Mouse (Mus musculus): ENCODE results near the gene Anapc11. TPM values are rescaled to one million over a fixed set of nuclear protein-coding genes. Genes with fewer than 3 reads are reported as not detected.
A peak's percentile ranks its signal among the peaks of the same experiment; 100 is the strongest.

Anapc11 gene
- polyA plus RNA-seq, 1 experiment from 2014 or later = 195 TPM

DNA sequence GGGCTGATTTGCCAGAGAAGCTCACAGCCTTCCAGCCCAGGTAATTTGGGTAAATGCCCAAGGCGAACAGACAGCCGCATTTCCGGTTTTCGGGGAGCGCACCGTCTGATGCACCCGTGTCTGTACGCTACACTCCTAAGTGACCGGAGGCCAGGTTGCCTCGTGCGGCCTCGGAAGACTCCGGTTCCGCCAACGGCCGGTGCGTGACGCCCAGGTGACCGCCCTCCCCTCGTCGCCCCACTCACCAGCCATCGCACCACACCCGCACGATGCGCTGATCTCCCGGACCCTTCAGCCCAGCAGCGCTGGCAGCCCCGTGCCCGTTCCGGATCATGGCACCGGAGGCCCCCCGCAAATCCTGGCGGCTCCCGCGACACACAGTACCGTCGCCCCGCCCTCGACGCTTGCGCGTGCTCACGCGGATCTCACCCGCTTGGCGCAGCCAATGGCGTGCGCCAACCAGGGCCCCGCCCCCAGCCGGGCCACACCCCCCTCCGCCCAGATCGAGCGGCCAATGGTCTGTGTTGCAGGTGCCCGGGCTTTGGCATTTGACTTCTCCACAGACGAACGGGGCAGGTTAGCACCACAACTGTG is 19.4 kb downstream of the Anapc11 start, which contains the start of gene Pcyt2:
TSS of gene Pcyt2 (minus strand) at position 418 of the 594 bp plus-strand sequence.
- Histone ChIP-seq H3K9ac (ENCODE audit: low read depth, low read length) (peak within 1 kb of the TSS; percentile 80), H3K36me3 (ENCODE audit: control insufficient read depth, insufficient read depth, low read length) (peaks cover 12% of the 10 kb centered on the region; the same call in 1 of the 2 replicates), H3K4me2 (replicated peaks; ENCODE audit: low read depth, low read length) (peak within 1 kb of the TSS; percentile 84), H3K4me1 (replicated peaks; ENCODE audit: control insufficient read depth, insufficient read depth, low read length) (peaks cover 4% of the 10 kb centered on the region; the same call in 1 of the 2 replicates), H3K27me3 (ENCODE audit: control insufficient read depth, insufficient read depth, low read length) (no peaks in the 10 kb centered on the region), H3K4me3 (ENCODE audit: low read depth, low read length) (peak within 1 kb of the TSS; percentile 75), H3K9me3 (ENCODE audit: control insufficient read depth, low read length) (no peaks in the 10 kb centered on the region), H3K27ac (ENCODE audit: low read depth, low read length) (peak within 1 kb of the TSS; percentile 58)
- ATAC-seq (ENCODE audit: low FRiP score) (peak; percentile 93), DNase-seq (ENCODE audit: low spot score) (peak; percentile 95)
- WGBS = 1% methylated on average over 56 of the region's 56 CpGs

DNA sequence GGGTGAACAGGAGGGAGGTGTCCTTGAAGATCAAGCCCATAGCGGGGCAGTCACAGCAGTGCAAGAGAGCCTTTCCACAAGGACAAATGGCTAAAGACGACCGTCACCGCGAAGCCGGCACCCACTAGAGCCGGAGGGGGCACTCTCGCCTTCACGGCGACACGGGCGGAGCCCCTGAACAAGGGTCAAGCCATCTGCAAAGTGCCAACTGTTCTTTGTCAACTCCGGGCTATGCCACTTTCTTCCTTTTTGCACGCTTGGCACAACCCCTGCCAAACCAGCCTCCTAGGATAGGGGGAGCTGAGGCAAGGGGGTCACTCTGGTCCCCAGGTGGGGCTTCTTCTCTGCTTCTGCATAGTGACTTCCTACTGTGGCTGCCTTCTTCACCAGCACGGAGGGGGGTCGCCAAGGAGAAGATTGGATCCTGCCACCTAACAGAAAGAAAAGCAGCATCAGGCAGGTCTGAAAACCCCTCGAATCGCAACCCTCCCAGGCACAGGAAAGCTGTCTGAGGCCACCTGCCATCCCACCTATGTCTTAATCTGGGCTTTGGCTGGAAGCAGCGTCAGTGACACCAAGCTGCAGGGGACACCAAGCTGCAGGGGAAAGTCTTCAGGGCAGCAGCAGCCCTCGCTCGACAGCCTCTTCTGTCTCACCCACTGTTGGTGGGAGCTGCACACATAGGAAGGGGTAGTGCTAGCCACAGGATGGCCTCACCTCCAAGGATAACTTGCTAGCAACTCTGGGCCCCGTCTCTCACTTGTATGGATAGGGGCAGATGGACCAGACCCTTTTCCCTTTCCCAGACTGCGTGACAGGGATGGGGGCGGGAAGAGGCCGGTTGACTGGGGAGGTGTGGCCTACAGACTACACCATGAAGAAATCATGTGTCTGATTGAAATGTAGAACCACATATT is 20.7 kb downstream of the Anapc11 start:
- no peak overlapping the region for H3K4me3 ChIP-seq (ENCODE audit: low read depth, low read length)
- no peak overlapping the region for H3K27ac ChIP-seq (ENCODE audit: low read depth, low read length)
- H3K27me3 ChIP-seq (ENCODE audit: control insufficient read depth, insufficient read depth, low read length) = no peaks in the 10 kb centered on the region
- H3K4me2 ChIP-seq (replicated peaks; ENCODE audit: low read depth, low read length) = no peak overlapping the region
- H3K9ac ChIP-seq (ENCODE audit: low read depth, low read length) = no peak overlapping the region
- H3K4me1 ChIP-seq (replicated peaks; ENCODE audit: control insufficient read depth, insufficient read depth, low read length) = peaks cover 4% of the 10 kb centered on the region; the same call in 1 of the 2 replicates
- no peaks in the 10 kb centered on the region for H3K9me3 ChIP-seq (ENCODE audit: control insufficient read depth, low read length)
- DNase-seq (ENCODE audit: low spot score) = no peak
- WGBS = 94% methylated on average over 25 of the region's 25 CpGs
- H3K36me3 ChIP-seq (ENCODE audit: control insufficient read depth, insufficient read depth, low read length) = peaks cover 12% of the 10 kb centered on the region; the same call in 1 of the 2 replicates
- ATAC-seq (ENCODE audit: low FRiP score) = no peak

DNA sequence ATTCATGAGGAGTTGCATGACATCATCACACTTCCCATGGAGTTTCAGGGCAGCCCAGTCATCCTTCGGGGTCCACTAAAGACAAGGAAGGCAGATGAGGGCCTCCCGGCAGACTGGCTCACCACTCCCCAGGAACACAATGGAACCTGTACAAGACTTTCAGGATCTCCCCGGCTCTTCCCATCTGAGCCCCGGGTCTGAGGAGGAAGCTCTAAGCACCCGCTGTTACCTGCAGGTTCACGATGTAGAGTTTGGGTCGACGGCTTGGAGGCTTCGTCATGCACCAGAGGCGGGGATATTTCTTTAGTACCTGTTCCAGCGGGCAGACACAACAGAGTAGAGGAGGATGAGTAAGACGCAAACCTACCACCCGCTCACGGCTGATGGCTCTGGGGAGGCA is 22.0 kb downstream of the Anapc11 start:
- DNase-seq (ENCODE audit: low spot score) = no peak
- no peak for ATAC-seq (ENCODE audit: low FRiP score)
- Histone ChIP-seq H3K4me3 (ENCODE audit: low read depth, low read length) (no peak overlapping the region), H3K9me3 (ENCODE audit: control insufficient read depth, low read length) (no peaks in the 10 kb centered on the region), H3K27ac (ENCODE audit: low read depth, low read length) (no peak overlapping the region), H3K4me2 (replicated peaks; ENCODE audit: low read depth, low read length) (no peak overlapping the region), H3K27me3 (ENCODE audit: control insufficient read depth, insufficient read depth, low read length) (no peaks in the 10 kb centered on the region), H3K4me1 (replicated peaks; ENCODE audit: control insufficient read depth, insufficient read depth, low read length) (peaks cover 8% of the 10 kb centered on the region), H3K9ac (ENCODE audit: low read depth, low read length) (no peak overlapping the region), H3K36me3 (ENCODE audit: control insufficient read depth, insufficient read depth, low read length) (peaks cover 12% of the 10 kb centered on the region; the same call in 1 of the 2 replicates)
- WGBS = 91% methylated on average over 14 of the region's 14 CpGs

DNA sequence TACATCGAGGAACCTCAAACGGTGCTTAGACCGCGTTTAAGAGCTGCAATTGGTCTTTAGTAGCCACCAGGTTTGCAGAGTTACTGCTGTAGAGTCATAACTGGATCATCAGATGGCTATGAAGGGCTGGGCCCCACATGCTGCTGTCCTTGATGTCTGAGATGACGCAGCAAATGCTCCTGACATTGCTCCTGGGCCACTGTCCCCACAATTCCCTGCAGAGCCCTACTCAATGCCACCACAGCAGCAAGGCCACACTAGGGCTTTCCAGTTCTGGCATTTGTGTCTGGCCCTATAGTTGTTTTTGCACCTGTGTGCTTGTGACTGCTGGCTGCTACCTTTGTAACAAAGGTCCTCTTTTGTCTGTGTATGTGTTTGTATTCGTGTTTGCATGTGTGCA is 24.6 kb downstream of the Anapc11 start:
- Histone ChIP-seq H3K27me3 (ENCODE audit: control insufficient read depth, insufficient read depth, low read length) (no peaks in the 10 kb centered on the region), H3K9me3 (ENCODE audit: control insufficient read depth, low read length) (no peaks in the 10 kb centered on the region), H3K4me1 (replicated peaks; ENCODE audit: control insufficient read depth, insufficient read depth, low read length) (peaks cover 7% of the 10 kb centered on the region), H3K9ac (ENCODE audit: low read depth, low read length) (no peak overlapping the region), H3K4me3 (ENCODE audit: low read depth, low read length) (no peak overlapping the region), H3K4me2 (replicated peaks; ENCODE audit: low read depth, low read length) (no peak overlapping the region), H3K36me3 (ENCODE audit: control insufficient read depth, insufficient read depth, low read length) (peaks cover 12% of the 10 kb centered on the region; the same call in 1 of the 2 replicates), H3K27ac (ENCODE audit: low read depth, low read length) (no peak overlapping the region)
- no peak for ATAC-seq (ENCODE audit: low FRiP score)
- 91% methylated on average over 6 of the region's 6 CpGs for WGBS
- no peak for DNase-seq (ENCODE audit: low spot score)

DNA sequence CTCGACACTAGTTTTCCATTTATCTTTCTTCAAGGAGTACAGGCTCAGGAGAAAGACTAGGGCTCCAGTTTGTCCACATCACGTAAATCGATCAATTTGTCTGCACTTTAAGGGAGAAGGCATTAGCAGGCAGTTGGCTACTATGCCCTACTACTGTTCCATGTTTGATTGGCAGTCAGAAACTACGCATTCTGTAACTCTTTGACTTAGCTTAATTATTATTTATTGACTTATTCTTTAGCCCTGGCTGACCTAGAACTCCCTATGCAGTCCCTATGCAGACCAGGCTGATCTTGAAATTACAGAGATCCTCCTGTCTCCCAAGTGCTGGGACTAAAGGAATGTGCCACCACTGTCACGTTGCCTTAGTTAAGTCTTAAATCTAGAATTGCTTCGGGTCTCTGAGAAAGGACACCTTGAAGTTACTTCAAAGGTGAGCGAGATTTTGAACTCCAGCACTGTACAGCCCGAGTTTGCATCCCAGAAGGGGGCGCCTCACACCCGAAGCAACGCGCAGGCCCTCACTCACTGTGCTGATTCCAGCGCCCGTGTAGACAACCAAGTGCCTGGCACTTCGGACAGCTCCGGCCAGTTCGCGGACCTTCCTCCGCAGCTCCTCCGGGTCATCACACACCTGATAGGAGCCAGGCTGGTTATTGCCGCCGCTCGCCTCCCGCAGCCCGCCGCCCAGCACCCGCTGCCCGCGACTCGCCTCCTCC is 25.9 kb downstream of the Anapc11 start:
- Histone ChIP-seq H3K36me3 (ENCODE audit: control insufficient read depth, insufficient read depth, low read length) (peaks cover 11% of the 10 kb centered on the region), H3K9me3 (ENCODE audit: control insufficient read depth, low read length) (no peaks in the 10 kb centered on the region), H3K4me3 (ENCODE audit: low read depth, low read length) (peak overlapping the region; percentile 93), H3K9ac (ENCODE audit: low read depth, low read length) (peak overlapping the region; percentile 67), H3K4me2 (replicated peaks; ENCODE audit: low read depth, low read length) (peak overlapping the region; percentile 93), H3K27me3 (ENCODE audit: control insufficient read depth, insufficient read depth, low read length) (no peaks in the 10 kb centered on the region), H3K4me1 (replicated peaks; ENCODE audit: control insufficient read depth, insufficient read depth, low read length) (peaks cover 7% of the 10 kb centered on the region), H3K27ac (ENCODE audit: low read depth, low read length) (peak overlapping the region; percentile 79)
- ATAC-seq (ENCODE audit: low FRiP score) (peak; percentile 70), DNase-seq (ENCODE audit: low spot score) (peak; percentile 62)
- WGBS = 12% methylated on average over 30 of the region's 30 CpGs

DNA sequence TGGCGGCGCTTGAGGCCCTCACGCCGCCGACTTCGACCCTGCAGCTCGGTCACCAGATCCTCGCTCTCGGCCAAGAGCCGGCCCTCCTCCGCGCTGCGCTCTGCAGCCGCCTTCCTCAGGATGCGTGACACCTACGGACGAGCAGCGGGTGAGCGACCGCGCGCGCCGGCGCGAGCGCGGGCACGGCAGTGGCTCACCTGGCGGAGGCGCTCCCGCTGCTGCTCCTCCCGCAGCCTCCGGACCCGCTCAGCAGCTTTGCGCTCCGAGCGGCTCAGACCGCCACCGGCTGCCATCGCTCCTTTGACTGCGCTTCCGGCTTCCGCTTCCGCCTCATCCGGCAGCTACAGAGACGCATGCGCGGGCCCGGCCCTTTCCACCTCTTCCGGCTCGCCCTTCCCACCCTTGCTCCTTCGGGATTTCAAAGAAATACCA is 26.5 kb downstream of the Anapc11 start:
- Histone ChIP-seq H3K27ac (ENCODE audit: low read depth, low read length) (peak overlapping the region; percentile 79), H3K9ac (ENCODE audit: low read depth, low read length) (peak overlapping the region; percentile 67), H3K9me3 (ENCODE audit: control insufficient read depth, low read length) (no peaks in the 10 kb centered on the region), H3K4me2 (replicated peaks; ENCODE audit: low read depth, low read length) (peak overlapping the region; percentile 93), H3K4me3 (ENCODE audit: low read depth, low read length) (peak overlapping the region; percentile 93), H3K27me3 (ENCODE audit: control insufficient read depth, insufficient read depth, low read length) (no peaks in the 10 kb centered on the region), H3K36me3 (ENCODE audit: control insufficient read depth, insufficient read depth, low read length) (peaks cover 12% of the 10 kb centered on the region), H3K4me1 (replicated peaks; ENCODE audit: control insufficient read depth, insufficient read depth, low read length) (peaks cover 7% of the 10 kb centered on the region)
- ATAC-seq (ENCODE audit: low FRiP score) = peak; percentile 80
- peak; percentile 90 for DNase-seq (ENCODE audit: low spot score)
- WGBS = under 1% methylated on average over 53 of the region's 53 CpGs

DNA sequence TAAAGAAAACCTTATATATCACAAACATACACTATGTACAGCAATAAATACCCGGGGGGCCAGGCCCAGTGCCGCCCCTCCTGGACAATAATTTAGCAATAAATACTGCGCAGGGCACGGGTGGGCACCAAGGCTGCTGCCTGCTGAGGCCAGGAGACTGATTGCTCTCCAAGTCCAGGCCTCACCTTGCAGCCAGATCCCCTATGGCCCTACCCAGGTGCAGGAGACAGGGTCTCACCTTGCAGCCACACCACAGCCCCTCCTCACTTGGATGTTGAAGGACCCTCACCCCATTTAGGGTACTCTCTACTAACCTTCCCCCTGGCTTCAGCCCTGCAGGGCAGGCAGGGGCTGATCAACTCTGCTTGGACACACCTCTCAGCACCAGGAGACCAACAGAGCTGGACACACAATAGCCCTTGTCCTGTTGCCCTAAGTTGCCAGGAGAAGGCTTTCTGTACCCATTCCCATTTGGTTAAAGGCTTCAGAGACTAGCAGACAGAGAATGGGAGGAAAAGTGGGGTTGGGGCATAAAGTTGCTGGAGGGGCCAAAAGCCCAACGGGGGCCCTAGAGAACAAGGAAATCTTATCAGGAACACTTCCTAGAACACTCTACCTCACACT is 27.0 kb downstream of the Anapc11 start, which contains the start of gene Sirt7:
TSS of gene Sirt7 (minus strand) at position 89 of the 624 bp plus-strand sequence.
- 25% methylated on average over 5 of the region's 5 CpGs for WGBS
- Histone ChIP-seq H3K27me3 (ENCODE audit: control insufficient read depth, insufficient read depth, low read length) (no peaks in the 10 kb centered on the region), H3K9ac (ENCODE audit: low read depth, low read length) (peak within 1 kb of the TSS; percentile 67), H3K4me1 (replicated peaks; ENCODE audit: control insufficient read depth, insufficient read depth, low read length) (peaks cover 8% of the 10 kb centered on the region), H3K9me3 (ENCODE audit: control insufficient read depth, low read length) (no peaks in the 10 kb centered on the region), H3K27ac (ENCODE audit: low read depth, low read length) (peak within 1 kb of the TSS; percentile 79), H3K4me3 (ENCODE audit: low read depth, low read length) (peak within 1 kb of the TSS; percentile 93), H3K36me3 (ENCODE audit: control insufficient read depth, insufficient read depth, low read length) (peaks cover 10% of the 10 kb centered on the region), H3K4me2 (replicated peaks; ENCODE audit: low read depth, low read length) (peak within 1 kb of the TSS; percentile 93)
- ATAC-seq (ENCODE audit: low FRiP score) (peak; percentile 48), DNase-seq (ENCODE audit: low spot score) (no peak)
